Mouse (Mus musculus): ENCODE measurements around the gene Nup50.
A peak's percentile ranks its signal among the peaks of the same experiment; 100 is the strongest.
"Not testable (repeated sequence)": the region's sequence is repeated elsewhere in the genome, so short reads cannot be mapped to it uniquely, and the experiment has no call there.

Gene Nup50

DNA sequence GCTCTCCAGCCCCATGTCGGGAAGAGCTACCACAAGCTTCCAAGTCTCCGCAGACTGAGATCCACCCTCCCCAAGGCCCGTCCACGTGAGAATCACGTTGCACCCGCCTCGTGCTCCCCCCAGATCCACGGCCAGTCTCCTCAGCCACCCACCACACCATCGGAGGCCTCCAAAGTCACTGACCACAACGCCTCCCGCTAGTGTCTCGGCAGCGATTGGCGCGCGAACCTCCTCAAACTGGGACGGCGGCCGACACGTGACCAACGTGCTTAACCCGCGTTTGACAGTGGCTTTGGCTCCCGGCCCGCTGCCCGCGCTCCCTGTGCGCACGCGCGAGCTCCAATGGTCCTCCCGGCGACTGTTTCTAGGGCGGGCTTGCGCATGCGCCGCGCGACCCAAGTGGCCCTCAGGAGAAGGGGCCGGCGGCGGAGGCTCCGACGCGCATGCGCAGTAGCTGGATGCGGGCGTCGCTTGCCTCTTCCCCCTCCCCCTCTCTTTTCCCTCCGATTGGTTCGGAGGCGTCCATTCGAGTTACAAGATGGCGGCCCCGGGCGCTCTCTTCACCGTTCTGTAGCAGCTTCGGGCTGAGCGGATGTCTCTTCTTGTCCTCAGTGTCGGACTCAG lies at the start of gene Nup50:
Gene Nup50, plus strand, starts transcription at position 528 of the 624 bp plus-strand sequence.
- DNase-seq: peak; percentile 100

DNA sequence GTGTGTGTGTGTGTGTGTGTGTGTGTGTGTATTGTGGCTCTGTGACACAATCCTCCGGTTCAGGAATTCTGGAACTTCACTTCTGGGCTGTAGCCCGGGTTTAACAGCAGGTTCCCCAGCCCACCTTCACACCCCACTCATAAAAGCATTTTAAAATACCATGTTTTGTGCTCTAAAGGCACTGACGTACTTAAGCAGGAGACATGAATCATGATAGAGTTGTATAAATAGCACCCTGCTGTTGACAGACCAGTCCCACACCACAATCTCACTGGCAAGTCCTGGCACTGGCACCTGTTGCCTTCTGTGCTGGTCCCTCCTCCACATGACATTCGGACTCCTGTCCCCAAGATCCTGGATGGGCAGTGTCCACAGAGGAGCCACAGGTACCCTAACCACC lies 49.3 kb upstream of the Nup50 start:
- DNase-seq: no peak

DNA sequence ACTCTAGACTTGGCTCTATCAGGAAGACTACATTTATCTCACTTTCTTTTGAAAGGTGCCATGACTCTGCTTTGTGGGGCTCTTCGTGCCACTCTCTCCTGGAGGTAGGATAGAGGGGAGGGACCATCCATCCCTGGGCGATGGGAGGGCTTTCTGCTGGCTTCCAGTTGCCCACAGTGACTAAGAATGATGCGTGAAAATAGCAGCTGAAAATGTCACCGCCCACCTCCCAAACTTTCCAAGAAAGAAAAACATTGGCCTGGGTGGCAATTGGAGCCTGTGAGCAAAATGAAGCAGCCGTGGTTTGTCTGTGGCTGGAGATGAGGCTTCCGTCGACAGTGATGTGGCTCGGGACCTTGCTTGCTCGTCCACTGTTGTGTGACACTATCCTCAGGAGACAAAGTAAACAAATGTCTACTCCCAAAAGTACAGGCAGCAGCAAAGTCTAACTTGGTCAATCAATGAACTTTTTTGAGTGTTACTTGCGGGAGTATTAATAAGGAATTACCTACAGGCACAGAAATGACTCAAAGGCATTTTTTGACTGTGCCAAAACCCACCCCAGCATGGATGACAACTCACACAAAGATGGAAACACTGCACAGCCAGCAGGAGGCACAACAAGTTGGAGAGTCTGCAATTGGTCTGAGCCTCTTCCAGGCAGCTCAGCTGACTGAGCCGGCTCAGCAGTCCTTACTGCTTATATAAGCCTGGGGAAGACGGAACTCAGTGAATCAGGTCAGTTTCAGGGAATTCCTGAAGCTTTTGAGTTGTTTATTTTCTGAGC lies 46.0 kb upstream of the Nup50 start:
- DNase-seq: no peak

DNA sequence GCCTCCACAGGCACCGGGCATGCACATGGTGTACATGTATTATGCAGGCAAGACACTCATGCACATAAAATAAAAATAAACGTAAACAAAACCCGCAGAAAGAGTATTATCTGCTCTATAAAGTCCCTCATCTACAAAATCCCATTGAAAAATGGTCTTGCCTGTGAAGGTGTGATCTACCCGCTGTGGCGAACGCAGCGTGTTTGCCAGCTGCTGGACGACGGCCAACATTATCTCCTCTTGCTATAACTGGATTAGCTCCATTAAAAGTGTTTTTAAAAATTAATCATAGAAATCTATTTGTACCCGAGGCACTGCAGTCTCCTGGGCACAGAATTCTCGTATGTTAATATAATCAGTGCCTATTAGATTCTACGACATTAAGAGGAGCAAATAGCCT lies 35.1 kb upstream of the Nup50 start:
- DNase-seq: peak; percentile 44

DNA sequence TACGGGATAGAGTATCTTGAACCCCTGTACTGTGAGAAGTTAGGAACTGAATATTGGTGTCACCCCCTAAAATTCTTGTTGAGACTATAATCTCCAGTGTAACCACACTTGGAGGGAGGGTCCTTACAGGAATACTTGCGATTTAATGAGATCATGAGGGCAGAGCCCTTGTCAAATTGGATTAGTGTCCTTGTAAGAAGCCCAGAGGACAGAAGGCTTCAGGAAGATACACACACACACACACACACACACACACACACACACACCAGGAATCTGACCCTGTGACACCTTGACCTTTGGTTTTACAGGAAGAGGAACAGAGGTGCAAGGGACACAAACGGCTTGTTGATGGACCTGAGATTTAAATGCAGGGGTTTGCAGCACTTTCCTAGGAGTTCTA lies 32.0 kb upstream of the Nup50 start:
- no peak for DNase-seq

DNA sequence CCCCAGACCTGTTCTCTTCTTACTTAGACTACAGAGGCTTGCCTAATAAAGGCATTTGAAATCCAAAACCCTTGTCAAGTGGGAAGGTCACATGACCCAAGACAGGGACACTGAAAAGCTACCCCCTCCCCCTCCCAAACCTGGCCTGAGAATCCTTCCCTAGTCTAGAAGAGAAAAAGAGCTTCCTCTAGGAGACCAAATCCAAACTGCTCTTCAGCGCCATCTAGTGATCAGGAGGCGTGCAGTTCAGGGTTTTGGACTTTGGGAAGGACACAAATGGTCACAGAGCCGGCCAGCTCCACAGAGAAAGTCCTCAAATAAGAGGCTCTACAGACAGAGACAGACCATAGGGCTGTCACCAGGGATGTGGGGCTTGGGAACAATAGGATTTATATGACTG lies 31.6 kb upstream of the Nup50 start:
- DNase-seq: peak; percentile 62

DNA sequence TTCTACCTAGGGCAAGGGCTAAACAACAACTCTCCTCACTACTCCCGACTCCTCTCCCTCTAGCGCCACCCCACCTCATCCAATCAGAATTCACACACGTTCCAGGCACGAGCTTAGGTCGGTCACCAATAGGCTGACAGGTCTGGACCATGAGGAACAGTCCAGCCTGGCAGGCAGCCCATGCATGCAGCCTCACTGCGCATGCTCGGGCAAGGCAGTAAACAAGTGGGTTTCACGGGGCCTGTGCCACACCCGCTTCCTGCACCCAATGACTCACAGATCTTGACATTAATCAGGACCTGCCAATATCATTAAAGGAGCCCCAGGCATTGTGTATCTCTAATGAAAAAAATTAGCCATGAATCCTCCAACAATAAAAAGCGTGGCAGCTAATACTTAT lies 27.0 kb upstream of the Nup50 start:
- DNase-seq: not testable (repeated sequence)

DNA sequence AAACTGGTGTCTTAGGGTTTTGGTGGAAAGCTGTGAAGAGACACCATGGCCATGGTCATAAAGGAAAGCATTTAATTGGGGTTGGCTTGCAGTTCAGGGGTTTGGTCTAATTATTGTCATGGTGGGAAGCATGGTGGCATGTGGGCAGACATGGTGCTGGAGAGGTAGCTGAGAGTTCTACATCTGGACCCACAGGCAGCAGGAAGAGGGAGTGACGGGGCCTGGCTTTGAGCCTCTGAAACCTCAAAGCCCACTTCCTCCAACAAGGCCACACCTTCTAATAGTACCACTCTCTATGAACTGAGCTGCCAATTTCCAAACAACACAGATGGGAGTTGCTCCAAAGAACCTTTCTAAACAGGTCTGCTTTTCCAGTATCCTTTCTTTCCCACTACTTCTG lies 26.5 kb upstream of the Nup50 start:
- DNase-seq: no peak

DNA sequence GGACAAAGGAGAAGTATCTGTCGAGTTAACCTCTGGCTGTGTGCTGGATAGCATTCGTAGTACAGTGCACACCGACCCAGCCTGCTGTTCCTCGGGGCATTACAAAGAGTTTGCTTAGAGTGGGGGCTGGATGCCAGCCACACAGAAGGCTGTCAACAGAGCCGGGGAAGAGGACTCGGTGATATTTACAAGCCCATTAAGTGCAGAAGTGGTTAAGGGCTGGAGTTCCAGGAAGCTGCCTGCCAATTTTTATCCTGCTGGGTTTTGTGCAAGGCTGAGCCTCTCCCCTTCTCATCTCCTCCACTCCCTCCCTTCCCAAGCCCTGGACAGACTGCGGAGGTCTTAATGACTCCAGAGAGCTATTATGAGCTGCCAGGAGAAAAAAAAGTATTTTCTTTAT lies 25.1 kb upstream of the Nup50 start:
- peak; percentile 9 for DNase-seq

DNA sequence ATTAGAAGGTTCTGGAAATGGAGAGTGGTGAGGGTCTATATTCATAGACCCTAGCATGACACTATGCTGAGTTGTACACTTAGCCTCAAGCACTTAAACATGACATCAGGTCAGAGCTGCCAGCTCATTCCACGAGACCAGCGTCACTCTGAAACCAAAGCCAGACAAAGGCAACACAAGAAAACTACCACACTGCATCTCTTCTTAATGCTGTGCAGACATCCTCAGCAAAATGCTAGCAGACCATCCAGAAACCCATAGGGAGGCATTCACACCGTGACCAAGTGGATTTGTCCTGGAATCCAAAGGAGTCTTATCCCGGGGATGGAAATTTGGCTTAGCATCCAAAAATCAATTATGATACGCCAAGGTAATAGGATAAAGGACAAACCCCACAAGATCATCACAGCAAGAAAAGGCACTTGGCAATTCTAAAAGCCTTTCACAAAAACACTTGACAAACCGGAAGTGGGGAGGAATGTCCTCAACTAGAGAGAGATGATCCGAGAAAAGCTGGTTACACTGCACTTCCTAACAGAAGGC lies 19.3 kb upstream of the Nup50 start:
- DNase-seq: no peak

DNA sequence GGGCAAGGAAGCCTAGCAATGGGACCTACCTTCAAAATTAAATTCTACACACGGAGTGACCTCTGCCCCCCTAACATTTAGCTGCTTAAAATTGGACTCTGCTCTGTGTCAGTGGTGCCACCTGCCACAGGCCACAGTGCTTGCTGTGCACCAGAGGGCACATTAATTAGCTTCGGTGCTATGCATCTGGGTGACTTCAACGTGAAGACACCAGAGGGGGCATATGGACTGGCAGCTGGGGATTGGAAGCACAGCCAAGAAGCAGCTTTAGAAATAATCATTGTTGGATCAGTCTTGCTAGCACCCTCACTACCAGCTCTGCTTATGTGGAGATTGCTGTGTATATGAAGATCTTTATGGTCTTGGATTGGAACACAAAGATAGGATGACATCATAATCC lies 10.0 kb upstream of the Nup50 start:
- no peak for DNase-seq

DNA sequence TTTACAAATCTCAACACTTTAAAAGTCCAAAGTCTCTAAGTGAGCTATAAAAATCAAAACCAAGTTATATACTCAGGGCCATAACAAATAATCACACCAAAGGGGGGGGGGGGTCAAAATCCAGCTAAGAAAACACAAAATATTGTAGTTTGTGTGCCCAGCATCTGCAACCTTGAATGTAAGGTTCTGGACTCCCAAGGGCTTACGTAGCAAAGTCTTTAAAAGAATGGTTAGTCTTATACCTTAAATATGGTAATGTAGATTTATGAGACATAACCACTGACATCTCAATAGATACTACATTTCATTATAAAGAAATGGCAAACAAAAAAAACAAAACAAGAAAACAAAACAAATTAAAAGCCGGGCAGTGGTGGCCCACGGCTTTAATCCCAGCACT lies 3.3 kb upstream of the Nup50 start, which contains the start of gene Gm29666:
Gene Gm29666, minus strand, starts transcription at position 101 of the 400 bp plus-strand sequence.
- no peak for DNase-seq

DNA sequence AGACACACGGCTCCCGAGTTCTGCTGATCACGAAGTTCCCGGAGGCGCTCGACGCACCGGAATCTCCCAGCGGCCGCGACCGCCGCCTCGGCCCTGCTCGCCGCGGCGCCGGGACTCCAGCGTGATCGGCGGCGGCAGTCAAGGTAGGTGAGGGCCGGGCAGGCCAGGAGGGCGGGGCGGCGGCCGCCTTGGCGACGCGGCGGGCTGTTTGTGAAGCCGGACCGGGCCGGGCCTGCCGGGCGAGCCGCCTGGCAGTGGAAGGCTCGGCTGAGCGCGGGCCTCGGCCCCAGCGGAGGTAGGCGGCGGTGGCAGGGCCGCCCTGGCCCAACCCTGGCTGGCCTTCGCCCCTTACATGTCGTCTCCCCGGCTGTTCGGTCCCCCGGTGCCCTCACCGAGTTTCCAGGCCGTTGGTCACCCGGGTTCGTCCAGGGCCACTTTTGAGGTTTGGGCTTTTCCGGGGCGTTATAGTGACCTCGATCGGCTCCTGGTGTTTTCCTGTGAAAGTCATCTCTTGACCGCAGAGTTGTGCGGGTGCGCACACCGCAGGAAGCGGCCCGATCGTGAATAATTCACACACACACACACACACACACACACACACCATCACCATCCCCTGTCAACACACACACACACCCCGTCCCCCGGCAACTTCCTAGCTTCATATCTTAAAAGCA lies 434 bp downstream of the Nup50 start:
- DNase-seq: no peak

DNA sequence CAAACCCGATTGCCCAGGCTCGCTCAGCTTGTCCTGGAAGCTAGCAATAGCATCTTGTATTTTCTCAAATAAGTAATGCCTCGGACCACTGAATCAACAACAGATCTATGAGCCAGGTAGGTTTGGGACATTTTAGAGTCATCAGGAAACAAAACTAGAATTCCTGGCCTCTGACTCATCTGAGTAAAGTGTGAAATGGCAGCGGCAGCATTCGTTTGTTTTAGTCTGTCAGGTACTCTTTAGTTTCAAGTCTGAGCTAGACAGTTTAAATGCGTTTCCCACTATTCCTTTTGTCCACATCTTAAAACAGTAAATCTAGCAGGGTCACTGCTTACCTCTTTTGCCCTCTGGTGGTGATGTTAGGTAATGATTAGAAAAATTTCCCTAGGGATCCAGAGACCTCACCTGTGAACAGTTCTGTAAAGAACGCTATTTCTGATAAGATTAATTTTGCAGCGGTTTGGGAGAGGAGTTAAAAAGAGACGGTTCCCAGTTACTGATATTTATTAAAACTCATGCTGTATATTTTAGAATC lies 1.6 kb downstream of the Nup50 start:
- no peak for DNase-seq

DNA sequence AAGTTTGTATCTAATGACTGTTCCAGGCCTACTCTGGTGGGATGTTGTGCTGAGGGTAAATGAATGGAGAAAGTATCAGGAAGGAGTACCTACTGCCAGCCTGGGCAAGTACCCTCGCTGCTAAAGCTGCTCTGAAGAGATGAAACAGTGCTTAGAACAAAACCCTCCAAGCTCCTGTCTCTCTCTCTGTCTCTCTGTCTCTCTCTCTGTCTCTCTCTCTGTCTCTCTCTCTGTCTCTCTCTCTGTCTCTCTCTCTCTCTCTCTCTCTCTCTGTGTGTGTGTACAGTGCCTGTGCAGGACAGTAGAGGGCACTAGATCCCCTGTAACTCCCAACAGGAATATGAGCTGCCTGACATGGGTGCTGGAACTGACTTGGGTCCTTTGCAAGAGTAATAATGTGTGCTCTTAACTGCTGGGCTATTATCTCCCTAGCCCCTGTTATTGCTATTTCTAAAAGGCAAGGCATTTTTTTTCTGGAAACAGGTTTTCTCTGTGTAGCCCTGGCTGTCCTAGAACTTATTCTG lies 2.3 kb downstream of the Nup50 start:
- DNase-seq: no peak

DNA sequence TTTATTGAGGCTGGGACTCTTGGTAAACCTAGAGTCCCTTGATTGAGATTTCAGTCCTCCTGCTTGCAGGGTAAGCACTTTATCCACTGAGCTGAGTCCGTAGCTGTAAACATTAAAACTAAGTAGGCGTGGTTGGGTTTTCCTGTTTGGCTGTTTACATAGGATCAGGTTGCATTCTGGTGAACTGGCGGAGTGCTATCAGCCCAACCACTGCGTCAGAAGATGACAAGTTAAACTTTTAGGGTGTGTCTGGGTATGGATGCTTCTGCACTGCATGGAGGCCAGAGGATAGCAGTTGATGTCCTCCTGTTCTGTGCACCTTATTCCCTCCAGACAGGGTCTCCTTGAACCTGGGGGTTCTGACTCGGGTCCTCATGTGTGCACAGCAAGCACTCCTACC lies 9.1 kb downstream of the Nup50 start:
- no peak for DNase-seq

DNA sequence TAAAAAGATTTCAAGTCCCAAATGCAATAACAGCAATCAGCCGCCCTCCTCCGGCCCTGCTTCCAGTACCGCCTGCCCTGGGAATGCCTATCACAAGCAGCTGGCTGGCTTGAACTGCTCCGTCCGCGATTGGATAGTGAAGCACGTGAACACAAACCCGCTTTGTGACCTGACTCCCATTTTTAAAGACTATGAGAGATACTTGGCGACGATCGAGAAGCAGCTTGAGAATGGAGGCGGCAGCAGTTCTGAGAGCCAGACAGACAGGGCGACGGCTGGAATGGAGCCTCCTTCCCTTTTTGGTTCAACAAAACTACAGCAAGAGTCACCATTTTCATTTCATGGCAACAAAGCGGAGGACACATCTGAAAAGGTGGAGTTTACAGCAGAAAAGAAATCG lies 11.7 kb downstream of the Nup50 start:
- no peak for DNase-seq

DNA sequence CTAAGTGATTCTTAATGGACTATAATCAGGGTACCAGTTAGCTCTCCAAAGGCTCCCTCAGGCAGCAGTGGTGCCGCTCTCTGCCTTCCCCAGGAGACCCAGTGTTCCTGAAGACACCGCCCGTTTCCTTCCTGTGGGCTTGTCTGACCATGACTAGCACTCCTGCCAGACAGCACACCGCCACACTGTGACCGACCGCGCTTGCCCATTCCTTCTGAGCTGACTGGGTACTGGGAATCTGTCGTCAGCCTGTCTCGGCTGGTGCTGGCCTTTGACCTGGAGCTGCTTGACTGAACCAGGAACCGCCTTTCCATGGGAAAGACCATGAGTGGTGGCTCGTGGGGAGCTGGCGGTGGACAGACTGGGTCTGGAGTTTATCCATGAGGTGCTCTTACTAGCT lies 16.9 kb downstream of the Nup50 start:
- no peak for DNase-seq

DNA sequence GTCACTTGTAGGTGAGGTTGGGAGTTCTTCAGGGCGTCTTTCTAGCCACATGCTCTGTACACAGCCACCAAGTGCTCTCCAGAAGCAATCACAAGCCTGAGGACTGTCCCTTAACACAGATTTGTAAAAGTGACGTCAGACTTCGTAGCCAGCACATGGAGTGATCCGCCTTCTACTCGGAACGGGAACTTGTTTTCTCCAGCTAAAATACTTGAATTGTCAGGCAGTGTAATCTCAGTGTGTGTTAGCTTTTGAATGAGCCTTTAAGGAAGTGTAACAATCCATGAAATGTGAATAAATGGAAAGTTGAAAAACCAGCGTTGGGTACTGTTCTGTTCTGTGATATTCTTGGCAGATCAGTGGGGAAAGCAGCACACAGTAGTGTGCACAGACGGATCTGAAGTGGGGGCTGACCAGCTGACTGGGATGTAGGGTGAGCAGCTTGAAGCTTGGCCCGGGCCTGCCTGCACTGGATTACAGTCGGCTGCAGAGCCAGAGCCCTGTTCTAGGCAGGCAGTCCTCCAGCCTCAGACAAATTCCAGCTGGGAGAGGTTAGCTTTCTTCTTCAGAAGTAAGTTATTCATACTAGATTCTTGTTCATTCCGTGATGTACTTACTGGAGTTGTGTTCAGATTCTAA lies 19.6 kb downstream of the Nup50 start:
- DNase-seq: no peak

DNA sequence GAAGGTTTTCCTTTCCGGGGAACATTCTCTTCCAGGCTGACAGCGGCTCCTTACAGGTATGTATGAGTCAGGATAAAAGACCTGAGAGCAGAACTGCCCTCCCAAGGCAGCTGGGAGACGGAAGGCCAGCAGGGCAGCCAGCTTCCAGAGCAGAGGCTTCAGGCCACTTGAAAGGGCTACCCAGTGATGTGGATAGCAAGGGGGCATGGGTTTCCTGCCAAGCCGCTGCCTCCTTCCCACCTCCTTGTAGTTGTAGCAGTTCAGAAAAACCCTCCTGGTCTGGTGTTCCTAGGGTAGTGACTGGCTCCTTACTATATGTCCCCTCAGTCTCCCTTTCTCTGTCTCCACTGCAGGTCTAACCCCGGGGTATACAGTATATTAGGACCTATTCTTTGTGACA lies 21.1 kb downstream of the Nup50 start:
- DNase-seq: no peak

DNA sequence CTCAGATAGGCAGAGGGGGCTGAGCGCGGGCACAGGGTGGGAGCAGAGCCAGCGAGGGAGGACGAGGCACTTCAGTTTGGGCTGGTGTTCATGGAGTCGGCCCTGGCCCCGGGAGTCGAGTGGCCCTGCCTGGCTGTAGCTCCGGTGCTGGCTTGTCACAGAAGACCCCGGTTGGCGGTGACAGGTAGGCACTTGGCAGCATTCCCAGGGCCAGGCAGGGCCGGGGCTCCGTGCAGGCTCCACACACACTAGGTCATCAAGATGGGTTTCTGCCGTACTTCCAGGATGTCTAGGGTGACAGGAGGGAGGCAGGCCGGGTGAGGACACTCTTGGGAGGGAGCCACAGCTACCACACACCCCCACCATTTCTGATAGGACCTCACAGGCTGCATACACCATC lies 25.8 kb downstream of the Nup50 start:
- DNase-seq: no peak

DNA sequence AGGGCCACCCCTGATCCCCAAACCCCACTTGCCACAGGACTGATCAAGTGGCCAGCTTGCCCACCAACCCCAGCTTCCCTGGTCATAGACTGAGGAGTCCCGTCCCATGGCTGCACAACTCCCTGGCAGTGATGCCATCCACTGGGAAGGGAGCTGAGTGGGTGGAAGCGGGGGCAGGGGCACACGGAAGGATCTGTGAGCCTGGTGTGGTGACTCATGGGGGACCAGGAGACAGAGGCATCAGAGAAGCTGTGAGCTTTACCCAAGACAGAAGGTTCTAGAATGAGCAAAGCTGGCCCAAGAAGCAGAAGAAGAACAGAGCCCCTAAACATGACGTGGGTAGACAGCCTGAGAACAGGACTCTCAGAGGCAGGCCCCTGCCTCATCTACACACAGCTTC lies 26.8 kb downstream of the Nup50 start:
- no peak for DNase-seq

DNA sequence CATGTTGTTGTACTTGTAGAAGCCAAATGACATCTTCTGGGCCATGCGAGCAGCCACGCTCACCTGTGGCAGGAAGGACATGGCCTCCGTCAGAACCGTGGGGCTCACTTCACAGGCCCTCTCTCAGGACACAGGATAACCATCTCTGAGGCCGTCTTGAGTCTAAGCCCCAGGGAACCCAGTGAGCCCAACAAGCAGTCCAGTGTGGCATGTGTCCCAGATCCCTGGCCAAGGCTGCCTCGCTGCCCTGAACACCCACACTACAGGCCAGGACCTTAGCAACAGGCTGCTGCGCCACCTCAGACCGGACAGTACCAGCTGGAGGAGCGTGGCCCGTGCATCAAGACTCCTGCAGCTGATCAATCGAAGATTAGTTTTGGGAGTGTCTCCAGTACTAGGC lies 30.0 kb downstream of the Nup50 start:
- DNase-seq: no peak

Data from right cerebral cortex, postnatal 4 days (tissue).